Mouse (Mus musculus) mesoderm, embryonic 11.5 days (tissue): ENCODE results near the gene Dlst.

Experiments used
- DNase-seq: peaks from one replicate; pipeline ENCODE4 v3.0.0-alpha.2; 2012; ENCODE audit warnings: low read depth, low spot score

The Dlst gene

DNA sequence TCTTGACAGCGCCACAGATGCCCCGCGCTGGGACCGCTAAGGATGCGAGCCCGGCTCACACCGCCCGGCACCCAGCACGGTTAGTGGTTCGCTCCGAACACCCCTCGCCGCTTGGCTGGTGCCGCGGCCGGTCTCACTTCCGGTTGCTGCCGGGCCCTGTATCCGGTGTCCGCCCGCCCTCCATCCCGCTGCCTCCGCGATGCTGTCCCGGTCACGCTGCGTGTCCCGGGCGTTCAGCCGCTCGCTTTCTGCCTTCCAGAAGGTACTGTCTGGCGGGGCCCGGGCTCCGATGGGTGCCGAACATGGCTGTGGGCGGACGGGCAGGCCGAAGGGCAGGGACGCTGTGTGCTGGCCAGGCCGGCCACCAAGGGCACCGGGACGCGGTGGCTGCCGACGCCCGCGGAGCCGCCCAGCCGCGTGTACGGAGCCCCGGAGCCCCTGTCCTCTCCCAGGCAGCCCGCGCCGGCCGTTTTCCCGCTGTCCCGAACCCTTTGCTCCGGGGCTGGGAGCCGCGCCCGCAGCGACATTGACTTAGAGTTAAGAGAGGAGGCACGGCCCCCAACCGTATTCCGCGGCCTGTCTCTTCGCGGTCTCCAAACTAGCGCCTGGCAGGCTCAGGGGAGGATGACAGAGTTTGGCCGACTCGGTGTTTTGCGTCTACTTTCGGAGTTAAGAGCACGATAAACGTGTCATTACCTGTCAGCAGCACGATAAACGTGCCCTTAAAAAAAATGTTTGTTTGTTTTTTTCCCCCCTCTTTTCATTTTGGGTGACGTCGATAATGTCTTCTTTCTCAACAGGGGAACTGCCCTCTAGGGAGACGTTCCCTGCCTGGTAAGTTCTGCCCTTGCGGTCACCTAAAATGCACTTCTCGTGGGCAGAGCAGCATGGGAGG is at the start of gene Dlst, which contains the start of gene Prox2:
Dlst (plus strand) TSS at position 136 of the 895 bp plus-strand sequence.
Prox2 (minus strand) TSS at position 62 of the 895 bp plus-strand sequence.
- DNase-seq = peak; percentile 90

DNA sequence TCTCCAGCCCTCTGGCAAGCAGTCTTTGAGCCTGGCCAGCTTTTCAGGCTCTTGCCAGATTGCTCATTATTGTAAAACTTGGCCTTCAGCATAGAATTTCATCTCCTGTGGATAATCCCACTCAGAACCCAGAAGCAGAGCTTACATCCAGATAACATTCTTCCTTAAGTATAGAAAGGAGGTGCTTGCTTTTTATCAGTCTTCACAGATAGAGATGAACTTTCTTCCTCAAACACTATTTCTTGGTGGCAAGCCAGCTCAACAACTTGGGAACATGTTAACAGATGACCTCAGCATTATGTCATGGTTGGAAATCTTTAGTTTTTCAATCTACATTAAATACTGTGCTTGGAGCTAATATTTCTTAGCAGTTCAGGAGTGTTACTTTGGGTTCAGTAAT is 39.6 kb upstream of the Dlst start:
- no peak for DNase-seq

- DNase-seq = no peak
These were observed 33.5 kb upstream of the Dlst start for GRCm38 (mm10) chr12:85077100-85077499.

- DNase-seq = no peak
These were observed 26.4 kb upstream of the Dlst start for GRCm38 (mm10) chr12:85084257-85084656.

DNA sequence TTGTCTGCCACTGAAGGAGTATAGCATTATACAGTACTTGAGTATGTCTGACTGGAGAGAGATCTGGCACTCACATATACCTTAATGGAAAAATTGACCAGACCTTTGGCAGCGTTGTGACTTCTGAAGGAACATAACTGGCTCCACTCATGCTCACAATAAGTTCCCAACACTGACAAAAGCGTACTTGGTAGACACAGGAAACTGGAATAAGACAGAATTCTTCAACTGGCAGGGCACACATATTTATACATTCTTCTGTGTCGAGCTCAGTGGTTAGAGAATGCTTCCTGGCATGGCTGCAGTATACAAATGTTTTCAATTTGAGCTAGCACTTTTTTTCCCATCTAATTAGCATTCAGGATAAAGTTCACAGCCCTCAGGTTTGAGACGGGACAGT is 25.7 kb upstream of the Dlst start:
- DNase-seq = no peak

DNA sequence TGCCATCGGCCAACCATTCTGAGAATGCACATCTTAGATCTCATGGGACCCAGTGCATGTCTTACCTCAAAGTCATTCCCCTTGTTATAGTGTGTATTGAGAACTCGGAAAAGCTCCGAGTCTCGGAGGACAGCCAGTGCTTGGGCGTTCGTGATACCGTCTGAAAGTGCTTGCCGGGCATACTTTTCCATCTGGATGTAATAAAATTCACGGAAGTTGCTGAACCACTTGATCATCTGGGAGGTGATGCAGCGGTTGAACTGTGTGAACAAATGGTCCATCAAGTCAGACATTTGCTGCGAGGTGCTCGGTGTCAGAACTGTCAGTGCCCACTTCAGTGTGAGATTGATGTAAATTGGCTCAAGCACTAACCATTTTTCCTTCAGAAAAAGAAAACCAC is 22.8 kb upstream of the Dlst start:
- DNase-seq = no peak

GRCm38 (mm10) chr12:85091190-85091589 is 19.4 kb upstream of the Dlst start:
- DNase-seq = no peak

DNA sequence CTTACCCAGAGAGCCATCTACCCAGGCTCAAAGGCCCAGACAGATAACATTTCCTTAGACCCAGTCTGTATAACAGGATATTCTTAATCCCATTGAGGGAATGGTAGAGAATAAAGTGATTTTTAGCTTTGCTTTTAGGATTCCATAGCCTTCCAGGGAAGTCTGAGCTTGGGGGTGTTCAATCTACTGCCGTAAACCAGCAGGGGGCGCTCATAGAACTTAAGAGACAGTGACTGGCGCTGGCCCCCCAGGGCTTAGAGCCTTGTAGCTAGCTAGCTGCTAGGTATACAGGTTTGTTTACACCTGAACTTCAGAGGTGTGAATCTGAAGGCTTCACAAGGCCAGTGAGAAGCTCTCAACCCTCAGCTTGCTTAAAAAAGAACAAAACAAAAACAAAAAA is 18.4 kb upstream of the Dlst start:
- DNase-seq = peak; percentile 68

DNA sequence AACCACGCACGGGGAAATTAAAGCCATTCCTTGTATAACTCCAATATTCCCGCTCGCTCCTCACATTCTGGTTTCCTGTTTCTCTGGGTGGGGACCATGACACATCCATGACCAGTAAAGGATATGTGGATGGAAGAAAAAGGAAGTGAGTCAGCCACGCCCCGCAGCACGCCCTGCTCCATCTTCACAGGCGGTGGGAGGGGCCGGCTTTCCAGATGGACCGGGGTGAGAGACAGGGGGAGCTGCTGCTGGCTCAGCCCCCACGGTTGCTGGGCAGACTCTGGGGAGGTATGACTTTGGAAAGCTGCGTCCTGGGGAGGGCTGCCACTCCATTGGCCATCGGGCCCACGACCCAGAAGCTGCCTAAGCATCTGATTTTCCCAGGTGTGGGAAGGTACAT is 16.6 kb upstream of the Dlst start:
- DNase-seq = peak; percentile 23

- DNase-seq = no peak
These were observed 15.9 kb upstream of the Dlst start for GRCm38 (mm10) chr12:85094706-85095105.

DNA sequence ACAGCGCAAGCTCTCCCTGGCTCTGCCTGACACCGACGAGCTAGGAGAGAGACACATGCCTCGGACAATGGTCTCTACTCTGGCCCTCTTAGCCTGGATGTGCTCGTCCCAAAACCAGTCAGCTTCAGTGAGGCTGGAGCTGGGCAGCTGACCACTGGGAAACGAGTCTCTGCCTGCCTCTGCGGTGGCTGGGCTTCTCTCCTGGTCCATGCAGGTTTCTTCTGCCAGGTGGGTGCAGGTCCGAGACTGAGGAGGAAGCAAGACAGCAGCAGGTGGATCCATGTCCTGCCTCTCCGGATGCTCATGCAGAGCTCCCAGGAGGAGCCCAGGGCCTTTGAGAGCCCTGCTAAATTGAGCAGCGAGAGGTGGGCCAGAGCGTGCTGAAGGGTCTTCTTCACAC is 15.5 kb upstream of the Dlst start:
- no peak for DNase-seq

- no peak for DNase-seq
These were observed 14.8 kb upstream of the Dlst start for GRCm38 (mm10) chr12:85095859-85096258.

DNA sequence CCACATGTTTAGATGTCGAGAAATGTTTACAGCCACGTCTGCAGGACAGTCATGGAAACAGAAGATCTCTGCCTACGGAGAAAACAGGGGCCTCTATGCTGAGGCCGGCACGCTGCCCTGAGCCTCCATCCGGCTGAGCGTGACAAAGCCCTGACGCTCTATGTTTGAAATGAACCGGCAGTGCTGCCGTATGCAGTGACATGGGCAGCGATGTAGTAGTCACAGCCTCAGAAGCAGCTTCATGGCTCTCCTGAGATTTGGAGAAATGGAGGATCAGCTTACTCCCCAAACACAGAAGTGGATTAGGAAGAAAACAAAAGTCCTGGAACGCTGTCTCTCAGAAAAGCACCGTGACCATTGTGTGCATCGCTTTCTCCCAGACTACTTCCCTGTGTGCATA is 9.6 kb upstream of the Dlst start:
- DNase-seq = peak; percentile 45

GRCm38 (mm10) chr12:85101521-85102106 is 9.0 kb upstream of the Dlst start:
- DNase-seq = no peak

GRCm38 (mm10) chr12:85103096-85103495 is 7.5 kb upstream of the Dlst start:
- DNase-seq = no peak

DNA sequence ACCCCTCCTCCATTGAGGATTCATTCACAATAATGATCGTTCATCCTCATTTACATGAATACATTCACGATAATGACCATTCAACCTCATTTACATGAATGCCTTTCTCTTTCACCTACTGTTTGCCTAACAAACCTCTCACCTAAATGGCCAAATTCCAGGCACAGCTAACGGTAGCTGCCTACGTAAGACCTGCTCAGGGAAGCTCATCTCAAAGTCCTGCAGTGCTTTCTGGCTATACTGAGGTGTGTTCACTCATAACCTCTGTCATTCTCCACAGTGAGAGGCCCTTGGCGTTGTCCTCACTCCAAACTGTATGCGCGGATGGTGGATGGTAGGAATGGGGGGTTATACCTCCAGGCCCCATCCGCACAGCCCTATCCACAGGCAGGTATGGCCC is 5.8 kb upstream of the Dlst start:
- DNase-seq = no peak

GRCm38 (mm10) chr12:85106292-85106691 is 4.3 kb upstream of the Dlst start:
- DNase-seq = peak; percentile 49

- no peak for DNase-seq
These were observed 2.0 kb upstream of the Dlst start for GRCm38 (mm10) chr12:85108643-85109042.

DNA sequence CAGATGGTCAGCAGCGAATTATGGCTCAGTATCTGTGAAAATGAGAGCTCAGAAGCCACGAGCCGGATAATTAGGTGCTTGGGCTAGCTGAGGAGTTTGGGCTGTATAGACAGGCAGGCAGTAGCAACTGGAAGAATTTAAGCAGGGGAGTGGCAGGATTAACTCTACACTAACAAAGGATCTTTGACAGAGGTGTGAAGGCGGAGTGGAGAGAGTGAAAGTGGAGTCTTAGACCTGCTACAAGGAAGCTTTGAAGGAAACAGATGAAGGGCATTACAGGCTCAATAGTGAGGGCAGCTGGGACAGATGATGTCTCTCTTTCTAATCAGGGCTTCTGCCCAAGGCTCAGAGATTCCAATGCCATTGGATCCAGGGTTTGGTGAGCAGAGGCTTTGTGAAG is 1.2 kb upstream of the Dlst start:
- DNase-seq = no peak

DNA sequence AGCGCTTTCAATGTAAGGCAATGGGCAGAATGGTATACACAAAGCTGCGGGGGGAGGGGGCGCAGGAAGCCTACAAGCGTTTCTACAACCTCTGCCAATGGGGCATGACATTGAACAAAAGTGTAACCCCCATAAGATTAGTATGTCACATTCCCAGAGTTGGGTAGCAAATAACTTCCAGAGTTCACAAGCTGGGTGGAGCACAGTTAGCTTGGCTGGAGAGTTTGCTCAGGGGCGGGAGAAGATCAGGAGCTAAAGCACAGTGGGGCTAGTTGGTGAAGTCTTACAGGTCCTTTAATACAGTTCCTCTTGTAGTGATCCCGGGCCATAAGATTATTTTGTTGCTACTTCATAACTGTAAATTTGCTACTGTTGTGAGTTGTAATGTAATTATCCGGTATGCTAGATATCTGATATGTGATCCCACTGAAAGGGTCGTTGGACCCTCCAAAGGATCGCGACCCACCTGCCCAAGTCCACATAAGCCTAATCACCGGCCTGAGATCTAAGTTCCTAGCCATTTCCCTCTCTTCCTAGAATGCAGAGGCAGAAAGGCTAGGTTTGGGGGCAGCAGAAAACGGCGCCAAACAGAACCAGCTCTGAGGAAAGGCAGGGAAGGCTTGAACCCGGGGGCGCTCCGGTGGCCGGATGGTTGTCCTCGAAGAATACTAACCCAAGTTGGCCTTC is 479 bp upstream of the Dlst start:
- DNase-seq = no peak

DNA sequence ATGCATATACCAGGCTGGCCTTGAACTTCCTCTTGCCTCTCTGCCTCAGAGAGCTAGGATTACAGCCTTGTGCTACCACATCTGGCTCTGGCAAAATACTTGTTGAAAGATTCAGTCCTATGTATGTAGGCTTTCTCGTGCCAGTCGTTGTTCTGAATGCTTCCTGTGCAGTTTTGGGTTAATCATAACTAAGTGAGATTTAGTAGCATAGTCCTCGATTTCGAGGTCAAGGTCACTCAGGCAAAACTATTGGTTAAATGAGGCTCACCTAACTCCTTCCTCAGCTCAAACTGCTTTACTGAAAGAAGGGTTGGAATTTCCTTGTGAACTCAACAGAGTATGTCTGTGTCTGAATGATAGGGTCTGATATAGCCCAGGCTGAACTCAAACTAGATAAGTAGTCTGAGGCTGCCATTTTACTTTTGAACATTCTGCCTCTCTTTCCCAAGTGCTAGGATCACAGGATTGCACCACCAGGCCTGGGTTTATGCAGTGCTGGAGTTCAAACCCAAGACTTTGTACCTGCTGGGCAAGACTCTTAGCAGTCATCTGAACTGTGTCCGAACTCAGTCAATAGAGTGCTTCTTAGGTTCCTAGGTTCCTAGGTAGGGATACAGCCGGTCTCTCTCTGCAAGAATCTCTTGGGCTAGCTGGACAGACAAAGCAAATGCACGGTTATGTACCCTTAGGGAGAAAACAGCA is 2.1 kb downstream of the Dlst start:
- no peak for DNase-seq

DNA sequence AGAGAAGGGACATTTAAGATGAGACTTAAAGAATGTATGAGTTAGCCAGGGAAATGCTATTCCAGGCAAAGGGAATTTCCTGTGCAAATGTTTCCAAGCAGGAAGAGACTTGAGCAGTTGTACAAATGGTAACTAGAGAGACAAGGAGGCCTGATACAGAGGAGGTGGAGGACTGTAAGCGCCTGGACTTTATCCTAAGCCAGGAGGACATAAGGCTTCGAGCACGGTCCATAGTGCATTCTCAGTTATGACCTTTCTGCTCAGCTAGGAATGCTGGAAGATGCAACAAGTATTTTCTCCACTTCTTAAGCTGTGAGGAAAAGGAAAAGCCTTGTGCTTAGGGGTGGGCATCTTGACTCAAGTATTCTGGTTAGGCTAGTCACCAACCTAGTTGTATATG is 2.7 kb downstream of the Dlst start:
- DNase-seq = no peak
